Mouse (Mus musculus) intestine, embryonic 16.5 days (tissue): ENCODE measurements at regions not wholly inside any gene's neighbourhood (a gene's known extent, or its start where the extent isn't known, plus 50 kb on each side); places are given as distances from the start of the nearest gene placed in this dataset.

Experiments used
- ATAC-seq: fragments of 200-750 bp; cut with Nextera tagmentation; 2 replicates; pipeline ENCODE4 v1.8.0; 2017; ENCODE audit warnings: moderate TSS enrichment, moderate library complexity
- H3K27ac ChIP-seq: fragments of 300-500 bp; sonication (generic); 2 replicates; pipeline ENCODE4 v1.5.1; 2014; ENCODE audit warnings: mild to moderate bottlenecking, low read length
- H3K27me3 ChIP-seq: fragments of 300-500 bp; sonication (generic); replicated peaks from 2 replicates; pipeline ENCODE4 v1.6.1; 2014; ENCODE audit warnings: low read length, control low read depth, mixed read lengths; ENCODE audit not compliant: control insufficient read depth, insufficient read depth
- H3K36me3 ChIP-seq: fragments of 300-500 bp; sonication (generic); 2 replicates; pipeline ENCODE4 v1.6.1; 2014; ENCODE audit warnings: low read length, control low read depth; ENCODE audit not compliant: control insufficient read depth, insufficient read depth
- H3K4me1 ChIP-seq: fragments of 300-500 bp; sonication (generic); 2 replicates; pipeline ENCODE4 v1.6.1; 2014; ENCODE audit warnings: low read length, control low read depth, mixed read lengths; ENCODE audit not compliant: control insufficient read depth, insufficient read depth
- H3K4me2 ChIP-seq: fragments of 300-500 bp; sonication (generic); 2 replicates; pipeline ENCODE4 v1.6.1; 2014; ENCODE audit warnings: low read depth, low read length, control low read depth
- H3K4me3 ChIP-seq: fragments of 300-500 bp; sonication (generic); 2 replicates; pipeline ENCODE4 v1.5.1; 2014; ENCODE audit warnings: mild to moderate bottlenecking, low read length
- H3K9ac ChIP-seq: fragments of 300-500 bp; sonication (generic); 2 replicates; pipeline ENCODE4 v1.6.1; 2014; ENCODE audit warnings: low read depth, low read length
- H3K9me3 ChIP-seq: fragments of 300-500 bp; sonication (generic); 2 replicates; pipeline ENCODE4 v1.6.1; 2016; ENCODE audit warnings: low read length, control low read depth; ENCODE audit not compliant: control insufficient read depth
- WGBS: fragments of 180-500 bp; shearing (Covaris S2); extraction: QIAGEN DNeasy Blood & Tissue Kit; methylation state at CpG from one replicate; pipeline ENCODE4 v1.1.7; 2014; 5-methylcytosine and 5-hydroxymethylcytosine counted together

DNA sequence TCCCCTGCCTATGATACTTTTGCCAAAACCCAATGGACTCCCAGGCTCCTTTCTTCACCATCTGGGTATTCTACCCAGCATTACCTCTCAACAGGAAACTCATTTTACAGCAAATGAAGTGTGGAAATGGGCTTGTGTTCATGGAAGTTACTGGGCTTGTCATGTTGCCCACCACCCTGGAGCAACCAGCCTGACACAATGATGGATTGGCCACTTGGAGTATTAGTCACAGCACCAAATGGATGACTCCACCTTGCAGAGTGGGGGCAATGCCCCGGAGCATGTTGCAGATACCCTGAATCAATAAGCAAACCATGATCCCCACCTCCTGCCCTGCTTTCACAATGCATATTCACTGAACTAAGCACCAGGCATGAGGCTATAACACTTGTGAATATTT lies 543.5 kb downstream of the Adgrl2 start:
- 47% methylated on average over 1 of the region's 1 CpGs for WGBS

DNA sequence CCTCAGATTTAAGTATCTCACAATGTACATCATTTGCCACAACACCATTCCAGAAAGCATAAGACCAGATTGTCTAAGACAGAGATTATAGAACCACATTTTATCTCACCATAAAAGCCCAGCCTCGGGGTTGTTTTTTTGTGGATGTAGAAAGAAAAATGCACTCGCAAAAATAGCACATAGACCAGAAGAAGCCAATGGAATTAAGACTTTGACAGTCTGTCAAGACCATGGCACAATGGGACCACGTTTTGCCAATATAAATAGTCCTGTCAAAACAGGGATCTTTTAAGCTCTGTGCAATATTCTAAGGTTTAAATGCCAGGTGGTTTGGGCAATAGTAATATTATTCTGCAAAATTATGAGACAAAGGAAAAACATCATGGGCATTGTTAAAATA lies 547.3 kb downstream of the Adgrl2 start:
- ATAC-seq: no peak

More for the DNA sequence above, 543.5 kb downstream of the Adgrl2 start:
- no peaks in the 10 kb centered on the region for H3K27me3 ChIP-seq
- H3K4me3 ChIP-seq: no peak overlapping the region
- no peak overlapping the region for H3K9ac ChIP-seq
- no peak for ATAC-seq
- H3K4me1 ChIP-seq: no peaks in the 10 kb centered on the region
- no peak overlapping the region for H3K4me2 ChIP-seq
- no peaks in the 10 kb centered on the region for H3K9me3 ChIP-seq
- no peaks in the 10 kb centered on the region for H3K36me3 ChIP-seq
- no peak overlapping the region for H3K27ac ChIP-seq

DNA sequence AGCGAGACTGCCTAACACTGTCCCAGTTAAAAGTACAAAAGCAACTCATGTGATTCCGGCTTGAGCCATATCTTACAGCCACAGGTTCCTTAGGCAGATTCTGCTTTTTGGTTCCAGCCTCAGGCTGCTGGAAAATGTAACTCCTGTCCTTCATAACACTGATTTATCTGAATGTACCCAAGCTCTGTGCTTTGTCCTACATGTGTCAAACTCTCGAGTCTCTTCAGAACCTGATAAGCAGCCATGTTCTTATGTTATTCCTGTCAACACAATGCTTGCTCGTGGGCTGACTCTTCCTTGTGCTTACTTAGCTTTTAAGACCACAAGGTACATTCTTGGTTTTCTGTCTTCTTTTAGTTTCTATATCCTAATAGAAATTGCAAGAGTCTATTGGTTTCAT lies 556.3 kb downstream of the Adgrl2 start:
- H3K9ac ChIP-seq: no peak overlapping the region
- no peaks in the 10 kb centered on the region for H3K27me3 ChIP-seq
- no peak overlapping the region for H3K4me3 ChIP-seq
- H3K4me2 ChIP-seq: no peak overlapping the region
- H3K9me3 ChIP-seq: no peaks in the 10 kb centered on the region
- H3K4me1 ChIP-seq: no peaks in the 10 kb centered on the region
- no peaks in the 10 kb centered on the region for H3K36me3 ChIP-seq
- ATAC-seq: no peak
- H3K27ac ChIP-seq: no peak overlapping the region
- 82% methylated on average over 4 of the region's 4 CpGs for WGBS

More for the DNA sequence above, 547.3 kb downstream of the Adgrl2 start:
- no peaks in the 10 kb centered on the region for H3K9me3 ChIP-seq
- H3K9ac ChIP-seq: no peak overlapping the region
- 73% methylated on average over 3 of the region's 3 CpGs for WGBS
- no peak overlapping the region for H3K4me2 ChIP-seq
- H3K4me3 ChIP-seq: no peak overlapping the region
- H3K4me1 ChIP-seq: no peaks in the 10 kb centered on the region
- no peak overlapping the region for H3K27ac ChIP-seq
- no peaks in the 10 kb centered on the region for H3K36me3 ChIP-seq
- H3K27me3 ChIP-seq: no peaks in the 10 kb centered on the region

DNA sequence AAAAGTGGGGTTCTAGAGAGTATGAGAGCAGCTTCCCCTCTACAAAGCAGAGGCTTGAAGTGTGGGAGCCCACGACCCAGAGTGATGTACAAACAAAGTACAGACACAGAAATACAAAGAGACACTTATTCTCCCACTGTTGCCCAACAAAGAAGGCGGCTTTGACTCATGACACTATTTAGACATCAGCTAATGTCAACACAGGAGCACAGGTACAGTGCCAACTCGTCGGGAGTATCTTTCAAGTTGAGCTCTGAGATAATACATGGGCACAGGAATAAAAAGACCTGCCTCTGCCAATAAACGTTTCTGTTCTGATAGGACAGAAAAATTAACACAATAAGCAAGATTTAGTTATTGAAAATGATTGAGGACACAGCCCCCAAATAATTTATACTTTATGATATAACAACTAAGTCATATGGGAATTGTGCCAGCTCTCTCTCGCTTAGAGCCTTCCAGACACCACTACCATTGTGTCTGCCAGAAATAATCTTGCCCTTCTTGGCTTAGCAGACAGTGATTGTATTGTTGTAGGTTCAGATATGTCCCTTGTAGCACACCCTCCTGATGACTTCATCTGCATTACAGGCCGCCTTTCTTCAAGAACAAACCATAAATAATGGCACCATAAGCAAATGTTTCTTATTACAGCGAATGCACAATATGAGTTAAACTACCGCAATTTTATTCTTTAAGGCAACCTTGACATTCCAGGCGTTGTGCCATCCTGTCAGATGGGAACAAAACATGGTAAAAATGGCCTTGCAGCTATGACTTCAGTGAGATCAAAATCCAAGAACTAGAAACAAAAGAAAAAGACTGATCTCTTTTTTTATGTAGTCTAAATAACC lies 561.1 kb downstream of the Adgrl2 start:
- no peaks in the 10 kb centered on the region for H3K27me3 ChIP-seq
- no peak overlapping the region for H3K4me2 ChIP-seq
- H3K4me3 ChIP-seq: no peak overlapping the region
- no peaks in the 10 kb centered on the region for H3K9me3 ChIP-seq
- WGBS: 60% methylated on average over 10 of the region's 10 CpGs
- no peaks in the 10 kb centered on the region for H3K4me1 ChIP-seq
- no peak for ATAC-seq
- no peak overlapping the region for H3K27ac ChIP-seq
- H3K9ac ChIP-seq: no peak overlapping the region
- no peaks in the 10 kb centered on the region for H3K36me3 ChIP-seq

DNA sequence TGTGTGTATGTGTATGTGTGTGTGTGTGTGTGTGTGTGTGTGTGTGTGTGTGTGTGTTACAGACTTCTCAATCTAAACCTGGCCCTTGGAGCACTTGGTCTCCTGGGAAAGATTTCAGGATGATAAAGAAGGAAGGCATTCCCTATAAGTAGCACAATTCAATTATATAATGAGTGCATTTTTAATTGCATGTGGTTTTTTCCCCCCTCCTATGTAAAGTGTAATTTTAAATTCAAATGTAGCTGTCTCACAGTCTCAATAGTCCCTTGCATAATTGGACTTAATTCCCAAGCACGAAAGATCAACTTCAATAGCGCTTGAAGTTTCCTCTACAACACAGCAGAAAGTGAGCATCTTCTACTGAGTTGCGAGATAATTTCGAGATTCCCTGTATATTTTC lies 566.3 kb downstream of the Adgrl2 start:
- no peak overlapping the region for H3K9ac ChIP-seq
- no peak for ATAC-seq
- 90% methylated on average over 4 of the region's 4 CpGs for WGBS
- no peak overlapping the region for H3K4me2 ChIP-seq
- H3K4me1 ChIP-seq: no peaks in the 10 kb centered on the region
- H3K9me3 ChIP-seq: no peaks in the 10 kb centered on the region
- H3K36me3 ChIP-seq: no peaks in the 10 kb centered on the region
- no peak overlapping the region for H3K27ac ChIP-seq
- H3K27me3 ChIP-seq: no peaks in the 10 kb centered on the region
- no peak overlapping the region for H3K4me3 ChIP-seq

DNA sequence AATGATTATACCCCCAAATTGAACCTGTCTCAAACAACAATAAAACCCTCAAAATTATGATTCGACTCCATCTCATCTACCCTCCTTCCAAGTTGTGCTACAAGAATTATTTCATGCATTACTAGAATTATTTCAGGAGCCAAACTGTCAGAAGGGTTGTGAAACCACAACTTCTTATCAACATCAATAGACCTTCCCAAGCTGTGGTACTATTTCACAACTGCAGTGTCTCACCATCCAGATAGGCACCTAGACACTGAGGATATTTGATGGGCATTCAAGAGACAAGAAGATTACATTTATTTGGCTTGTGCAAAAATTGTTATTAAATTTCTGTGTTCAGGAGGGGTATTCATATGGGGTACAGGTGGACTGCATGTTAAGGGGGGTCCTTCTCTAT lies 567.0 kb downstream of the Adgrl2 start:
- Histone ChIP-seq H3K4me1 (no peaks in the 10 kb centered on the region), H3K27ac (no peak overlapping the region), H3K4me3 (no peak overlapping the region), H3K36me3 (no peaks in the 10 kb centered on the region), H3K9me3 (no peaks in the 10 kb centered on the region), H3K27me3 (no peaks in the 10 kb centered on the region), H3K4me2 (no peak overlapping the region), H3K9ac (no peak overlapping the region)
- 88% methylated on average over 1 of the region's 1 CpGs for WGBS
- ATAC-seq: no peak

DNA sequence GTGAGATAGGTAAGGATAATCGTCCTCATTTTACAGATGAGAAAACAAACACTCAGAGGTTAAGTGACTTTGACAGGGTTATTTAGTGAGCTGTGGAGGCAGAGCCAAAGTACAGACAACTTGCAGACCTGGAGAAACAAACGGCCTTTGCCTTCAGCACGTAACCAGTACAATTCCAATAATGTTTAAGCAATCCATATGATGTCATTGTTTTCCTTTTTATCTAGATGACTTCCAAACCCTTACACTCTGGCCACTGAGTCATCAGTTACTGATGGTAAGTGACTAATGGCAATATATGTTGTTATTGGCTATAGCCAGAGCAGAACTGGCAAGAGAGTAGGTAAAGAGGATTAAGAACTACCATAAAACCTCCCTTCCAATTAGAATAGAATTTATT lies 567.6 kb downstream of the Adgrl2 start:
- Histone ChIP-seq H3K9me3 (no peaks in the 10 kb centered on the region), H3K4me1 (peaks cover 4% of the 10 kb centered on the region; the same call in 1 of the 2 replicates), H3K27ac (no peak overlapping the region), H3K4me2 (no peak overlapping the region), H3K4me3 (no peak overlapping the region), H3K27me3 (no peaks in the 10 kb centered on the region), H3K36me3 (no peaks in the 10 kb centered on the region), H3K9ac (no peak overlapping the region)
- peak; percentile 94 for ATAC-seq
- WGBS: 36% methylated on average over 3 of the region's 3 CpGs

DNA sequence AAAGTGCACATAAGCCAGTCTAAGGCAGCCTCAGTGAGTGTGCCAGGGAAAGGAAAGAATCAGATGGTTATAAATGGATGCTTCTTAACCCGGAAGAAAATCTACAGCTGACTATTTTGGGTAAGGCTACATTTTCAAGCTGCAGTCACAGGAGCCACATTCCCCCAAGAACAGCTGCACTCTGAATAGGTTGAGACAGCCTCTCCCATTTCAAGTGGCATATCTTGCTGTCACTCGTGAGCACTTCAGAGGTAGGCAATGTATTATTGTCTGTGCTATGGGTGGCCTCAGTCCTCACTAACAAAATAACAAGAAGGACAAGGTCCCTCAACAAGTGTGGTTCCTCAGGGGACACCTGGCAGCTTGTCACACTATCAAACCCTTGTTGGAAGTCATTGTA lies 568.1 kb downstream of the Adgrl2 start:
- peak; percentile 49 for ATAC-seq
- Histone ChIP-seq H3K36me3 (no peaks in the 10 kb centered on the region), H3K27ac (no peak overlapping the region)

DNA sequence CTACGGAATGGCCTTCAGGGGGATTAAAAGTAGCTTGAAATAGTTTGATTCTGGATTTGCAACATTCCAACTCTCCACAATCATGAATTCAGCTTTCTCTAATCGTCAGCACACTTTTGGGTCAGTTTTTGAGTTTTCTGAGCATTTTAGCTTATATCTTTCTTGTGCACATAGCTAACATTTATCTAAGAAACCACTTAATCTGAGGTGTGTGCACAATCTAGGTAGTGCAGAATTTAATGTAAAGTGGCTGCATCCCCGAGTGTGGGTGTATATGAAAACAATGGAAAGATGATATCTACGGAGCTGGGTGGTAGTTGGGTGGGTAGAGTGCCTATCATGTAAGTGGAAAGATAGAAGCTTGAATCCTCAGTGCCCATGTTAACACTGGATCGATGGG lies 570.1 kb downstream of the Adgrl2 start:
- Histone ChIP-seq H3K27ac (no peak overlapping the region), H3K9ac (no peak overlapping the region), H3K4me3 (no peak overlapping the region), H3K27me3 (no peaks in the 10 kb centered on the region), H3K4me2 (no peak overlapping the region), H3K4me1 (peaks cover 4% of the 10 kb centered on the region; the same call in 1 of the 2 replicates), H3K9me3 (no peaks in the 10 kb centered on the region), H3K36me3 (no peaks in the 10 kb centered on the region)
- WGBS: 93% methylated on average over 5 of the region's 5 CpGs
- ATAC-seq: no peak

More for the DNA sequence above, 568.1 kb downstream of the Adgrl2 start:
- Histone ChIP-seq H3K27me3 (no peaks in the 10 kb centered on the region), H3K4me2 (no peak overlapping the region), H3K4me1 (peaks cover 4% of the 10 kb centered on the region; the same call in 1 of the 2 replicates), H3K9ac (no peak overlapping the region), H3K4me3 (no peak overlapping the region), H3K9me3 (no peaks in the 10 kb centered on the region)
- 69% methylated on average over 2 of the region's 2 CpGs for WGBS
